Mouse (Mus musculus): ENCODE data around the gene Suds3.

Gene Suds3

GRCm38 (mm10) chr5:117049940-117050339 is 66.0 kb downstream of the Suds3 start:
- no peak for DNase-seq (ENCODE audit: low read depth, low spot score)

- no peak for DNase-seq (ENCODE audit: low read depth, low spot score)
These were observed 70.8 kb downstream of the Suds3 start for GRCm38 (mm10) chr5:117045101-117045500.

- peak; percentile 20 for DNase-seq (ENCODE audit: low read depth, low spot score)
These were observed 73.3 kb downstream of the Suds3 start for GRCm38 (mm10) chr5:117042661-117043060.

Measured in WW6 (cell line).